17 mouse cellular contexts compared by ENCODE assay signal in the genomic region with DNA sequence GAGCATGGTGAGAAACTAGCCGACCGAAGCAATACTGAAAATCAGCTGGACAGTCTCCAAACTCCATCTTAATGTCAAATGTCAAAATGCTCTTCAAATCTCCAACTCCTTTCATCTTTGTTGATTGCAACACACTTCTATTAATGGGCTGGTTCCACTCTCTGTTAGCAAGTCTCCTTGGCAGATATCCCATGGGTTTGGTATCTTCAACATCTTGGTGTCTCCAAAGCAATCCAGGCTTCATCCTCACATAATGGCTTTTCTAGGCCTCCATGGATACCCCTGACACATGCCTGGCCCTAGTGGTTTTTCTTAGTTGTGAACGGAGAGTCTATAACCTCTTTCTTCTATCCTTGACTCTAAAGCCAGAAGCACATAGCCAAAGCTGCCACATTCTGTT.
"Had no signal": no experiment of that assay in that cellular context is flagged by ENCODE, and none has a peak within 500 bp of the region (broad histone marks: within the 10 kb centered on the region; RNA-seq: fewer than 3 reads in every experiment).

No protein-coding gene starts in this region.

- H3K4me1 ChIP-seq: liver, embryonic 13.5 days; liver, embryonic 15.5 days; midbrain, embryonic 15.5 days; neural tube, embryonic 12.5 days; stomach, embryonic 15.5 days had no signal

- H3K4me3 ChIP-seq: liver, embryonic 13.5 days; liver, embryonic 15.5 days; megakaryocyte, embryonic 14.5 days; midbrain, embryonic 12.5 days; midbrain, embryonic 15.5 days; neural tube, embryonic 12.5 days; stomach, embryonic 15.5 days had no signal

- ATAC-seq: liver, postnatal 0 days; midbrain, embryonic 15.5 days had no signal

- H3K9ac ChIP-seq: liver, embryonic 13.5 days; liver, embryonic 15.5 days; liver, postnatal 0 days; midbrain, embryonic 12.5 days; midbrain, embryonic 15.5 days; neural tube, embryonic 12.5 days; stomach, embryonic 15.5 days had no signal

- H3K4me2 ChIP-seq: liver, embryonic 11.5 days; liver, embryonic 13.5 days; liver, embryonic 15.5 days; midbrain, embryonic 12.5 days; midbrain, embryonic 15.5 days; neural tube, embryonic 12.5 days; stomach, embryonic 15.5 days had no signal

- DNase-seq: liver; liver, embryonic 13.5 days; liver, postnatal 0 days; lung, adult 2 months; right cerebral cortex, postnatal 14 days; thymus, adult 2 months; thymus, postnatal 25 days; thymus, postnatal 4 days had no signal

- H3K9me3 ChIP-seq: liver, embryonic 13.5 days; liver, embryonic 15.5 days; megakaryocyte, embryonic 14.5 days; midbrain, embryonic 12.5 days; midbrain, embryonic 15.5 days; neural tube, embryonic 12.5 days; stomach, embryonic 15.5 days had no signal

- H3K27me3 ChIP-seq: liver, embryonic 13.5 days; liver, embryonic 15.5 days; megakaryocyte, embryonic 14.5 days; midbrain, embryonic 12.5 days; midbrain, embryonic 15.5 days; neural tube, embryonic 12.5 days; stomach, embryonic 15.5 days had no signal

- H3K27ac ChIP-seq: liver, embryonic 13.5 days; liver, embryonic 15.5 days; macrophage; midbrain, embryonic 12.5 days; midbrain, embryonic 15.5 days; neural tube, embryonic 12.5 days; stomach, embryonic 15.5 days; stomach, postnatal 0 days had no signal

- H3K36me3 ChIP-seq: liver, embryonic 13.5 days; liver, embryonic 15.5 days; midbrain, embryonic 12.5 days; midbrain, embryonic 15.5 days; neural tube, embryonic 12.5 days; stomach, embryonic 15.5 days had no signal
